Mouse (Mus musculus) liver, postnatal 0 days (tissue): Measurements from ENCODE around the gene Krt18.

ENCODE experiments used
- CTCF ChIP-seq: sonication (generic); IDR thresholded peaks from 2 replicates; pipeline ENCODE4 v1.5.1; 2016; ENCODE audit warnings: antibody characterized with exemption, low read depth
- EP300 ChIP-seq: IDR thresholded peaks from 2 replicates; pipeline ENCODE4 v1.6.1; 2016; ENCODE audit warnings: antibody characterized with exemption, low read depth, mild to moderate bottlenecking

DNA sequence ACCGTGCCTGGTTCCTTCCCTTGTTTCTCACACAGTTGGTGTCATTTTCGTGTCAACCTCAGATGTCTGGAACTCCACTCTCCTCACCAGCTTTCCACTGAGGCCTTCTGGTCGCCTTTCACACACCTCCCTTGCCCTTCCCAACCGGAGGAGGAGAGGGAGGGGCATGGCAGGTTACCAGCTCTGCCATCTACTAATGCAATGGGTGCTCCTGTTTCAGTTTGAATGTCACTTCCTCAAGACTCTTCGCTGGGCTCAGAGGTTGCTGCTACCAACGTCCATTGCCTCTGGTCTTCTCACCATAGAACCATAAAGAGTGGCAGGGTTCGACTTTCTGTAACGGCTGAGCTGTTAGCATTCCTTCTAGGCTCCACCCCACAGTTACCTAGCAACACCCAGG, 5.5 kb upstream of the Krt18 start:
- TF ChIP-seq CTCF (no peak), EP300 (no peak)
